9 mouse cellular contexts compared by ENCODE assay signal in genomic region chr12:82946507-82946906, GRCm38 (mm10).
DNase-seq lines count a peak whose midpoint lies in the region; ATAC-seq and TF ChIP-seq lines count a peak whose summit lies in the region.
"Had no signal": no experiment of that assay in that cellular context is flagged by ENCODE, and none has a peak within 500 bp of the region (broad histone marks: within the 10 kb centered on the region; RNA-seq: fewer than 3 reads in every experiment).

No protein-coding gene starts in this region.

- no peak for TF ChIP-seq EP300 in liver, postnatal 0 days (IDR thresholded peaks at IDR 0.05; ENCODE audit: low read depth)

- no peak overlapping the region for H3K4me2 ChIP-seq in liver, postnatal 0 days (ENCODE audit: low read depth, low read length)
- H3K4me2 ChIP-seq: limb, embryonic 12.5 days had no signal

- no peaks in the 10 kb centered on the region for H3K4me1 ChIP-seq in E14TG2a.4 (replicated peaks; ENCODE audit: low read depth, low read length)
- no peaks in the 10 kb centered on the region for H3K4me1 ChIP-seq in liver, postnatal 0 days (ENCODE audit: insufficient read depth)

- H3K27ac ChIP-seq in liver, postnatal 0 days (ENCODE audit: low read depth): no peak overlapping the region
- H3K27ac ChIP-seq: limb, embryonic 12.5 days had no signal

- ATAC-seq in liver, postnatal 0 days: no peak

- H3K9ac ChIP-seq in liver, postnatal 0 days (replicated peaks): no peak overlapping the region
- H3K9ac ChIP-seq: limb, embryonic 12.5 days had no signal

- no peak overlapping the region for H3K4me3 ChIP-seq in E14TG2a.4 (replicated peaks; ENCODE audit: low read length)
- H3K4me3 ChIP-seq in liver, postnatal 0 days (ENCODE audit: low read depth, low read length): no peak overlapping the region
- H3K4me3 ChIP-seq: limb, embryonic 12.5 days had no signal

- no peaks in the 10 kb centered on the region for H3K9me3 ChIP-seq in E14TG2a.4 (ENCODE audit: low read length)
- no peaks in the 10 kb centered on the region for H3K9me3 ChIP-seq in liver, postnatal 0 days (ENCODE audit: low read length)
- H3K9me3 ChIP-seq: limb, embryonic 12.5 days had no signal

- 11% methylated on average over 5 of the region's 5 CpGs for WGBS in liver, postnatal 0 days (ENCODE audit: insufficient replicate concordance)

- no peaks in the 10 kb centered on the region for H3K27me3 ChIP-seq in E14TG2a.4 (ENCODE audit: insufficient read depth, low read length)
- H3K27me3 ChIP-seq in liver, postnatal 0 days (ENCODE audit: insufficient read depth, low read length): no peaks in the 10 kb centered on the region

- peak; percentile 83 for TF ChIP-seq CTCF in E14TG2a.4 (conservative IDR thresholded peaks at IDR 0.05; ENCODE audit: low read length)
- peak; percentile 76 for TF ChIP-seq CTCF in liver, postnatal 0 days (IDR thresholded peaks at IDR 0.05; ENCODE audit: low read depth)

- no peaks in the 10 kb centered on the region for H3K36me3 ChIP-seq in E14TG2a.4 (ENCODE audit: insufficient read depth, low read length)
- no peaks in the 10 kb centered on the region for H3K36me3 ChIP-seq in liver, postnatal 0 days (replicated peaks; ENCODE audit: insufficient read depth, low read length)
- H3K36me3 ChIP-seq: limb, embryonic 12.5 days had no signal

- DNase-seq in adrenal gland, postnatal 10 days: peak; percentile 89
- peak; percentile 76 for DNase-seq in embryo, embryonic 9.5 days (ENCODE audit: extremely low spot score)
- peak; percentile 85 for DNase-seq in heart, adult 8-10 months (ENCODE audit: low spot score)
- peak; percentile 68 to 90 for DNase-seq in kidney, postnatal 36 days
- DNase-seq in liver, postnatal 0 days: peak; percentile 76
- peak; percentile 79 for DNase-seq in right cerebral cortex, postnatal 14 days
- DNase-seq in yolk sac, embryonic 10.5 days (ENCODE audit: low spot score): peak; percentile 43
